Mouse (Mus musculus) layer of hippocampus, adult 9-11 months (tissue): Measurements from ENCODE around the gene Gpm6b.

Experiments
- DNase-seq: peaks from one replicate; pipeline ENCODE4 v3.0.0; 2022

The Gpm6b gene

DNA sequence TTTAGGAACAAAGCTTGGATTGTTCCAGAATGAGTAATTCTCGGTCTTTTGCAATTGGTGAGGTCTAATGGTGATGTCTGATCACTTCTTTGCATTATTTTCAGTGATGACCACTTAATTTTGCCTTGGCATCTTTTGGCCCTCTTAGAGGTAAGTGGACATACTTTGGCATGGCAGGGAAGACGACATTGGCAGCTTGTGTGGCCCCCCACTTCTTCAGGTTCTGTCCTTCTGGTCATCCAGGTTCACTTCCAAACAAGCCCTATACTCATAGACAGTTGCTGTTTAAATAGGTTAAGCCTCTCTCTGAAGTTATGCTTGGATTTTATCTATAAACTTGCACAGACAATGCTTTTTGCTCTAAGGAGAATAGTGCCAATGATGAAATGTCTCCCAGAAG is 120.2 kb downstream of the Gpm6b start:
- DNase-seq: no peak

- no peak for DNase-seq
These were observed 121.3 kb downstream of the Gpm6b start for GRCm38 (mm10) chrX:166359927-166360440.

DNA sequence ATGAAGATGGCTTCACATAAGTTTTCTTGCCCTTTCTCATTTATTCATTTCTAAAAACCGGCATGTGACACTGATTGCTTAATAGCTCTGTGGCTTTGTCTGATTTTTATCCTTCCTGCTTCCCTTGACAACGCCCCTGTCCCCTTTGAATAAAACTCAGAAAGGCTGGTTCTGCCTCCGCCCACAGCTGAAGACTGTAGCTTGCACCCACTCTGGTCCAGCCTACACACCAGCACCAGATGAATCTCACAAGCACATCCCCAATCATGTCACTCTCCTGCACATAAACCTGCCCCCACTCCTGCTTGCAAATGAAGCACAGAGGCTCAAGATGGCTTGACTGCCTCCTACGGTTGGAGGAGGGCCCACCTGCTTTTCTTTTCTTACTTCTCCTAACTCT is 121.7 kb downstream of the Gpm6b start:
- peak; percentile 72 for DNase-seq

DNA sequence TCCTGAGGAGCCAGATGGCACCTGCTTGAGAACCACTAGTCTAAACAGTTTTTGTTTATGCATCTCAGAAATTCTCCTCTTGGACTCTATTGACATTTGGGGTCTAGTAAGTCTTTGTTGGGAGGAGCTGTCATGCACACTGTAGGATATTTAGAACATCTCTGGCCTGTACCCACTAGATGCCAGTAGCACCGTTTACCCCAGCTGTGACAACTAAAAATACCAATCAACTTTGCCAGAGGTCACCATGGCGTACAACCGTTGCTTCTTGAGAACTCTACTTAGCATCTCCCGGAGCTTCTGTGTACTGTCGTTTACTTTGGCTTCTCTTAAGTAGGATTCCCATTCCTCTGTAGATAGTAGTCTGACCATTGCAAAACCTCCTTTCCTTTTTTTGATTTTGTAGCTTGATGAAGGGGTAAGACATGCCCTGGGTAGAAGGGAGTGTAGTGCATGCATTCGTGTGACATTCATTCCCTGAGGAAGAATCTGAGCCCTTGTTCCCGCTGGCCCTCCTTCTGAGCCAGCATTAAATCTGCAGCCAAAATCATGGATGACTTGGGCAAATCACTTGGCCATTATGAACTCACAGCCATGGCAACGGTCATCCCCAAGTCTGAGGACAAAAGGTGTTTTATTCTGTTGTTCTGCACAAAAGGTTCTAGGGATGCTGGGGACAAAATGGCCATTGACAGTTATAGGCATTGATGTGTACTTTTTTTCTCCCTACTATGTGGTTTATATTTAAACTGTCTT is 126.9 kb downstream of the Gpm6b start:
- peak; percentile 46 for DNase-seq

GRCm38 (mm10) chrX:166376681-166377328 is 138.1 kb downstream of the Gpm6b start:
- no peak for DNase-seq

- DNase-seq: no peak
These were observed 139.9 kb downstream of the Gpm6b start for GRCm38 (mm10) chrX:166378652-166379051.

GRCm38 (mm10) chrX:166383606-166384005 is 144.9 kb downstream of the Gpm6b start:
- no peak for DNase-seq

- DNase-seq: no peak
These were observed 146.2 kb downstream of the Gpm6b start for GRCm38 (mm10) chrX:166384935-166385334.

DNA sequence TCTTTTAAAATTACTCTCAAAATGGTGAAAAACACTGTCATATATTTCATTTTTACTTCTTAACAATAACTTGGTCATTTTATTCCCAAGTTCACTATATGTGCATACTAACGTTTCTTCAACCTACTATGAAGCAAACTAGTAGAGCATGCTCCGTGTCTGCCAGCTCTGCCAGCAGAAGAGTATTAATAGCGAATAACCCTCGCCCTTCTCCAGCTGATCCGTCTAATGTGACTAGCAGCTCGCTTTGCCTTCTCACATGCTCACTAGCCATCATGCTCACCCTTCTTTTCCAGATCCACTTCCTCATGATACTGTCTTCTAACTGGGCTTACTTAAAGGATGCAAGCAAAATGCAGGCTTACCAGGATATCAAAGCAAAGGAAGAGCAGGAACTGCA is 147.9 kb downstream of the Gpm6b start:
- DNase-seq: no peak

- no peak for DNase-seq
These were observed 155.0 kb downstream of the Gpm6b start for GRCm38 (mm10) chrX:166393753-166394152.

DNA sequence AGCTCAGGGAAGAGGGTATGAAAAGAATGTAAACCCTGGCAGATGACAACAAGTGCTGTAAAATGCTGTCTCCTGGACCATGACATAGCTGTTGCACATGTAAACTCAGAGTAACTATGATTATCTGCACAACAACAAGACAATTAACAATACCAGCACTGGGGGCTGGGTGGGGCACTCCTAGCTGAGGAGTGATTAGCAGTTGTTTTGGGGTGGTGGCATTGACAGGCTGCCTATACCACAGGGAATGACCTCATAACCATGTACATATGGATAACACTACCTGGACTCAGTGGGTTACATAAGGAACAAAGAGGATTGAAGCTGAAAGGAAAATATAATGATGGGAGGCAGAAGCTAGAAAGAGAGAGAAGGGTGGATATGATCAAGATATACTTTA is 169.2 kb downstream of the Gpm6b start:
- no peak for DNase-seq

DNA sequence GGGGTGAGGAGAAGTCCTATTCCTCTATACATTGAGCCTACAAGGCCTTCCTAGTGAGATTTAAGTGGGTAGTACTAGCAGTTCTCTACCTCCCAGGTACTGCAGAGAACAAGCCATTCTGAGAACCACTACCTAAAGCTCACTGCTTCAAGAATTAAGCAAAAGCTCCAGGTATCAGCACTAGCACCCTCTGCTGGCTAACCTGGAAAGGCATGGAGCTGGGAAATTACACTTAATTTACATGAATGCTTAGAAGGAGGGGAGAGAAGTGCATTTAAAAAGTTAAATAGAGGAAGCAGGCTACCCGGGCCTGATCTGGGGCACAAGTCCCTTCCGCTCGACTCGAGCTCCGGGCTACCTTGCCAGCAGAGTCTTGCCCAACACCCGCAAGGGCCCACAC is 177.5 kb downstream of the Gpm6b start:
- DNase-seq: no peak

DNA sequence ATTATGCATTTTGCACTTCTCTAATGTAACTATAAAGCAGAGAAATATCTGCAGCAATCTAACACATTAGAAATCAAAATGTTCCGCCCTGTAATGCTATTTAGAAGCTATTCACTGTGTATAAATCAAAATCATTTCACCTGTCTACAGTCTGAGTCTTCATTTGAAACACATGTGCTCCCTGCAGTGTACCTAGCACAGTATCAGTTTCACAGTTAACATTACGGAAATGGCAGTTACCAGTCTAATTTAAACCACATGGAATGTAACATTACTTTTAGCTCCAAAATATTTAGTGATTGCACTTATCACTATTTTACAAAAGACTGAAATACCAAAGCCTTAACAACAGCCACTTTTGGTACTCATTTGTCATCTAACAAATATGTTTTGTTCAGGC is 196.1 kb downstream of the Gpm6b start:
- no peak for DNase-seq
